Mouse (Mus musculus) liver, embryonic 12.5 days (tissue): ENCODE data around the gene Exd2. TPM values are rescaled to one million over a fixed set of nuclear protein-coding genes. Genes with fewer than 3 reads are reported as not detected.

ENCODE experiments used
- ATAC-seq: fragments of 200-750 bp; cut with Nextera tagmentation; 2 replicates; pipeline ENCODE4 v1.8.0; 2017; ENCODE audit warnings: moderate number of reproducible peaks, mild to moderate bottlenecking, moderate library complexity
- H3K27ac ChIP-seq: fragments of 300-500 bp; sonication (generic); 2 replicates; pipeline ENCODE4 v1.5.1; 2016; ENCODE audit warnings: mild to moderate bottlenecking
- H3K27me3 ChIP-seq: fragments of 300-500 bp; sonication (generic); replicated peaks from 2 replicates; pipeline ENCODE4 v1.6.1; 2016; ENCODE audit warnings: mild to moderate bottlenecking, moderate library complexity
- H3K36me3 ChIP-seq: fragments of 300-500 bp; sonication (generic); 2 replicates; pipeline ENCODE4 v1.6.1; 2016; ENCODE audit warnings: mild to moderate bottlenecking, moderate library complexity
- H3K4me1 ChIP-seq: fragments of 300-500 bp; sonication (generic); 2 replicates; pipeline ENCODE4 v1.6.1; 2016
- H3K4me2 ChIP-seq: fragments of 300-500 bp; sonication (generic); 2 replicates; pipeline ENCODE4 v1.6.1; 2016; ENCODE audit warnings: mild to moderate bottlenecking, moderate library complexity
- H3K4me3 ChIP-seq: fragments of 300-500 bp; sonication (generic); 2 replicates; pipeline ENCODE4 v1.5.1; 2016; ENCODE audit warnings: mild to moderate bottlenecking, moderate library complexity
- H3K9ac ChIP-seq: fragments of 300-500 bp; sonication (generic); 2 replicates; pipeline ENCODE4 v1.6.1; 2016; ENCODE audit warnings: mild to moderate bottlenecking, moderate library complexity
- H3K9me3 ChIP-seq: fragments of 300-500 bp; sonication (generic); replicated peaks from 2 replicates; pipeline ENCODE4 v1.6.1; 2016; ENCODE audit warnings: mild to moderate bottlenecking, moderate library complexity
- WGBS: fragments of 180-500 bp; shearing (Covaris S2); methylation state at CpG from one replicate; pipeline ENCODE4 v1.1.7; 2016; ENCODE audit not compliant: insufficient replicate concordance; 5-methylcytosine and 5-hydroxymethylcytosine counted together
- polyA plus RNA-seq: library from polyadenylated mRNA; unstranded; fragments of >200 nt; fragmentation: Nextera tagmentation; extraction: Ambion mirVana; gene quantifications from 2 replicates; pipeline ENCODE4 v1.2.1, GENCODE M21; 2016

Gene Exd2
- polyA plus RNA-seq, 1 experiment from 2014 or later, result 10.6 TPM

DNA sequence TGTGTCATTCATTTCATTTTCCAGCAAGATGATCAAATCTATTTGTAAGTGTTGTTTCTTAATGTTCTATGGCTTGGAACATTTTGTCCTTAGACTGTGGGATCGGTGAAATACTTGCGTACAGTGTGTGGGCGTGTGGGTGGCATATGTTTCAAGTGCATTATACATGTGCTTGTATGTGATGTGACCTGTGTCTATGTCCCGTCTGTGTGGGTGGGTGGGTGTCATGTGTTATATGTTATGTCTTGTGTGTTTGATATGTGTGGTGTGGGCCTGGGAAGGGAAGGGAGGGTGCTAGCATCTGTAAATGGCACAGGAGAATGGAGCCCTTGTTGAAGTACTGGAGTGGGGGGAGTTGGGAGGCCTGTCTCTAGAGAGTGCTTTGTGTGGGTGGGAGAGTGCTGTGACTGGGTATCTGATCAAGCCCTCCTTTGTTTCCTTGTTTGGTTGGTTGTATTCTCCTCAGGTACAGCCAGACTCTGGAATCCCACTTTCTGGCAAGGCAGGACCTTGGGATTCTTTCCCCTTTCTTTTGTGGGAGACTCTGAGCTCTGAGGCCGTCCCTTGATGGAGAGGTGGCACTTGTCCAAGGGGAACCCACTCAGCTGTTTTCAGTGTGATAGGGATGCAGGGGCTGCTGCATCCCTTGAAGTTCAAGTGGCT lies 65.0 kb downstream of the Exd2 start:
- H3K4me3 ChIP-seq, result no peak overlapping the region
- H3K9me3 ChIP-seq, result no peaks in the 10 kb centered on the region
- H3K27ac ChIP-seq, result no peak overlapping the region
- H3K4me1 ChIP-seq, result peaks cover 10% of the 10 kb centered on the region
- H3K36me3 ChIP-seq, result no peaks in the 10 kb centered on the region
- no peak overlapping the region for H3K9ac ChIP-seq
- peaks cover 50% of the 10 kb centered on the region for H3K27me3 ChIP-seq
- 67% methylated on average over 5 of the region's 5 CpGs for WGBS
- no peak for ATAC-seq
- H3K4me2 ChIP-seq, result no peak overlapping the region

DNA sequence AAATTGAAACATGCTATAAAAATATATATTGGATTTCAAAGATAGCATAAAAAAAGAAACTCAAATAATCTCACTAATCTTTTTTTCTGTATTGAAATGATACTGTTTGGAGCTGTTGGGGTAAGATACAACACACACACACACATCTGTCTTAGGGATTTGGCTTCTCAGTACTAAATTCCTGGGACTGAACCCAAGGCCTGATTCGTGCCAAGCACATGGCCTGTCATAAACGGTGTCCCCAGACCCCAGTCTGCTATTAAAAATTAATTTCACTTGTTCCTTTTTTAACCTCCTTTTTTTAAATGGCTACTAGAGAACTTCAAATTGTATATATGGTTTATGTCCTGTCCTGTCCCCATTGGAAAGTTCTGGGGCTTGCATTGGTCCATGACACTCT lies 67.2 kb downstream of the Exd2 start:
- no peak overlapping the region for H3K27ac ChIP-seq
- no peak overlapping the region for H3K4me2 ChIP-seq
- no peaks in the 10 kb centered on the region for H3K9me3 ChIP-seq
- H3K4me3 ChIP-seq, result no peak overlapping the region
- ATAC-seq, result no peak
- WGBS, result 51% methylated on average over 2 of the region's 2 CpGs
- peaks cover 32% of the 10 kb centered on the region for H3K27me3 ChIP-seq
- no peaks in the 10 kb centered on the region for H3K36me3 ChIP-seq
- H3K9ac ChIP-seq, result no peak overlapping the region
- peaks cover 10% of the 10 kb centered on the region for H3K4me1 ChIP-seq

- WGBS, result 66% methylated on average over 6 of the region's 6 CpGs
- H3K9ac ChIP-seq, result no peak overlapping the region
Observed at GRCm38 (mm10) chr12:80530630-80531029, 67.7 kb downstream of the Exd2 start.

GRCm38 (mm10) chr12:80531585-80531984 lies 68.7 kb downstream of the Exd2 start:
- peak overlapping the region; percentile 6; the same call in 1 of the 2 replicates for H3K4me2 ChIP-seq
- H3K27me3 ChIP-seq, result peaks cover 17% of the 10 kb centered on the region
- H3K4me3 ChIP-seq, result no peak overlapping the region
- 37% methylated on average over 10 of the region's 10 CpGs for WGBS
- peaks cover 10% of the 10 kb centered on the region for H3K4me1 ChIP-seq
- H3K9ac ChIP-seq, result no peak overlapping the region
- H3K36me3 ChIP-seq, result no peaks in the 10 kb centered on the region
- no peaks in the 10 kb centered on the region for H3K9me3 ChIP-seq
- peak; percentile 88 for ATAC-seq
- H3K27ac ChIP-seq, result peak overlapping the region; percentile 18; the same call in 1 of the 2 replicates

More at GRCm38 (mm10) chr12:80530630-80531029, 67.7 kb downstream of the Exd2 start:
- Histone ChIP-seq H3K36me3 (no peaks in the 10 kb centered on the region), H3K9me3 (no peaks in the 10 kb centered on the region), H3K4me1 (peaks cover 10% of the 10 kb centered on the region), H3K4me3 (no peak overlapping the region), H3K4me2 (no peak overlapping the region), H3K27ac (no peak overlapping the region), H3K27me3 (peaks cover 26% of the 10 kb centered on the region)
- ATAC-seq, result no peak

DNA sequence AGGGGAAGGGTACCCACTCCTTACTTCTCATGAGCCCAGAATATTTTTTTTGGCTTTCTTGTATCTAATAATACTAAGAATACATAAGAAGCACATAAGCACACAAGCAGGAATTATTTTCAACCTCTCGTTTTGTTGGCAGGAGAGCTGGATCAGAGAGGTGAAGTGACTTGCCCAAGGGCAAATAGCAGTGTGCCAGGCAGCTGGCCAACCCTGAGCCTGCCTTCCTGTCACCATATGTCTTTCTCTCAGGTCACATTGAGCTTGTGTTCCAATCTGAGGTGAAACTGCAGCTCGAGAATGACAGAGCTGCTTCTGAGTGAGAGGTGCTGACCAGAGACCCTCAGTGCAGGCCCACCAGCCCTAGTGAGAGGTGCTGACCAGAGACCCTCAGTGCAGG lies 71.0 kb downstream of the Exd2 start:
- Histone ChIP-seq H3K27ac (no peak overlapping the region), H3K9me3 (no peaks in the 10 kb centered on the region), H3K36me3 (no peaks in the 10 kb centered on the region), H3K4me3 (no peak overlapping the region), H3K4me1 (peaks cover 10% of the 10 kb centered on the region), H3K9ac (no peak overlapping the region), H3K27me3 (peaks cover 5% of the 10 kb centered on the region; the same call in 1 of the 2 replicates), H3K4me2 (no peak overlapping the region)
- no peak for ATAC-seq
- WGBS, result 56% methylated on average over 2 of the region's 2 CpGs

DNA sequence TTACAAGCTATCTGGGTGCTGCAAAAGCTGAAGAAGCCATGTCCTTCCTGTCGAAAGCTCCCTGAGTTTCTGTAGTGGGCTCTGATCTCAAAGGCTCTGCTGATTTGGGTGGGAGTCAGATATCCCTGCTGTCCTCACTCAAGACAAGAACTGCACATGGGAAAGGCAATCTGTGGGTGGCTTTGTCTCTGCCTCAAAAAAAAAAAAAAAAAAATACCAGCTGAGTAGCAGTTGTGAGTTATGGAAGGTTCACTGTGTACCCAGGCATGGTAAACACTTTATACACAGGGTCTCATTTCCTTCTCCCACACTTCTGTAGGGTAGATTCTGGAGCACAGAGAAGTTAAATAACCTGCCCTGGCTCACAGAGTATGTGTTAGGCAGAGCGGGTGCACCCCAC lies 74.4 kb downstream of the Exd2 start:
- ATAC-seq, result no peak
- Histone ChIP-seq H3K36me3 (no peaks in the 10 kb centered on the region), H3K27ac (no peak overlapping the region), H3K4me3 (no peak overlapping the region), H3K9me3 (no peaks in the 10 kb centered on the region), H3K4me2 (no peak overlapping the region), H3K4me1 (no peaks in the 10 kb centered on the region), H3K9ac (no peak overlapping the region), H3K27me3 (peaks cover 5% of the 10 kb centered on the region; the same call in 1 of the 2 replicates)
- WGBS, result 55% methylated on average over 2 of the region's 2 CpGs

- H3K4me1 ChIP-seq, result no peaks in the 10 kb centered on the region
- no peak for ATAC-seq
- WGBS, result 58% methylated on average over 6 of the region's 6 CpGs
- no peaks in the 10 kb centered on the region for H3K9me3 ChIP-seq
- H3K4me2 ChIP-seq, result no peak overlapping the region
- peaks cover 5% of the 10 kb centered on the region; the same call in 1 of the 2 replicates for H3K27me3 ChIP-seq
- H3K4me3 ChIP-seq, result no peak overlapping the region
- no peak overlapping the region for H3K9ac ChIP-seq
- H3K36me3 ChIP-seq, result no peaks in the 10 kb centered on the region
- H3K27ac ChIP-seq, result no peak overlapping the region
Observed at GRCm38 (mm10) chr12:80538311-80538710, 75.4 kb downstream of the Exd2 start.

- Histone ChIP-seq H3K4me2 (no peak overlapping the region), H3K27ac (no peak overlapping the region), H3K4me1 (no peaks in the 10 kb centered on the region), H3K9me3 (no peaks in the 10 kb centered on the region), H3K9ac (no peak overlapping the region), H3K27me3 (peaks cover 28% of the 10 kb centered on the region), H3K4me3 (no peak overlapping the region), H3K36me3 (no peaks in the 10 kb centered on the region)
- ATAC-seq, result no peak
- WGBS, result 22% methylated on average over 4 of the region's 4 CpGs
Observed at GRCm38 (mm10) chr12:80545310-80545709, 82.4 kb downstream of the Exd2 start.

GRCm38 (mm10) chr12:80549646-80550045 lies 86.8 kb downstream of the Exd2 start:
- Histone ChIP-seq H3K4me2 (no peak overlapping the region), H3K4me1 (no peaks in the 10 kb centered on the region), H3K9ac (no peak overlapping the region), H3K4me3 (no peak overlapping the region), H3K27ac (no peak overlapping the region), H3K36me3 (no peaks in the 10 kb centered on the region), H3K9me3 (no peaks in the 10 kb centered on the region), H3K27me3 (peaks cover 28% of the 10 kb centered on the region)
- no peak for ATAC-seq
- 70% methylated on average over 11 of the region's 11 CpGs for WGBS

Other genes with a start within 250 kb of the Exd2 start
- gene Actn1, start 202.7 kb upstream of the Exd2 start, polyA plus RNA-seq, result 15.6 and 15.9 TPM in 2 replicates
- 5.1 and 5.6 TPM in 2 replicates for gene Dcaf5, start 26.5 kb upstream of the Exd2 start, polyA plus RNA-seq
- gene Galnt16, start 55.2 kb downstream of the Exd2 start, polyA plus RNA-seq, result 0.28 and 0.48 TPM in 2 replicates
- 15.3 and 15.7 TPM in 2 replicates for gene Slc39a9, start 180.8 kb downstream of the Exd2 start, polyA plus RNA-seq
- gene Erh, start 181.2 kb downstream of the Exd2 start, polyA plus RNA-seq, result 188 and 195 TPM in 2 replicates
- gene Plekhd1, start 229.5 kb downstream of the Exd2 start, polyA plus RNA-seq, result 0.44 and 0.66 TPM in 2 replicates